Mouse (Mus musculus) embryo, embryonic 10 days (tissue): ENCODE measurements around the gene Hist1h2ba.

Experiments
- DNase-seq: peaks from one replicate; pipeline ENCODE4 v3.0.0-alpha.2; 2015; ENCODE audit warnings: low spot score

The Hist1h2ba gene

GRCm38 (mm10) chr13:23933421-23934210, at the start of gene Hist1h2ba:
Gene Hist1h2ba (minus strand): TSS chr13:23934156.
- DNase-seq, result no peak

GRCm38 (mm10) chr13:23972271-23972670, 38.3 kb upstream of the Hist1h2ba start:
- no peak for DNase-seq

GRCm38 (mm10) chr13:23971870-23972269, 37.9 kb upstream of the Hist1h2ba start:
- no peak for DNase-seq

- no peak for DNase-seq
Measured at GRCm38 (mm10) chr13:23964909-23965308, 31.0 kb upstream of the Hist1h2ba start.

GRCm38 (mm10) chr13:23959776-23960175, 25.8 kb upstream of the Hist1h2ba start:
- DNase-seq, result no peak

GRCm38 (mm10) chr13:23950928-23951327, 17.0 kb upstream of the Hist1h2ba start:
- DNase-seq, result no peak

GRCm38 (mm10) chr13:23949484-23950246, 15.7 kb upstream of the Hist1h2ba start:
- DNase-seq, result peak; percentile 39

GRCm38 (mm10) chr13:23946254-23946653, 12.3 kb upstream of the Hist1h2ba start:
- no peak for DNase-seq

- no peak for DNase-seq
Measured at GRCm38 (mm10) chr13:23942861-23943260, 8.9 kb upstream of the Hist1h2ba start.

- DNase-seq, result no peak
Measured at GRCm38 (mm10) chr13:23940291-23940690, 6.3 kb upstream of the Hist1h2ba start.

GRCm38 (mm10) chr13:23938699-23939098, 4.7 kb upstream of the Hist1h2ba start:
- no peak for DNase-seq

GRCm38 (mm10) chr13:23934211-23934520, 210 bp upstream of the Hist1h2ba start, which contains the start of gene Hist1h2aa:
Gene Hist1h2aa (plus strand): TSS chr13:23934462.
- DNase-seq, result no peak

GRCm38 (mm10) chr13:23930904-23931303, 3.1 kb downstream of the Hist1h2ba start:
- DNase-seq, result no peak

GRCm38 (mm10) chr13:23930461-23930860, 3.5 kb downstream of the Hist1h2ba start:
- no peak for DNase-seq

- no peak for DNase-seq
Measured at GRCm38 (mm10) chr13:23928637-23929036, 5.3 kb downstream of the Hist1h2ba start.

- DNase-seq, result no peak
Measured at GRCm38 (mm10) chr13:23925792-23926191, 8.2 kb downstream of the Hist1h2ba start.

- no peak for DNase-seq
Measured at GRCm38 (mm10) chr13:23917674-23918073, 16.3 kb downstream of the Hist1h2ba start.

GRCm38 (mm10) chr13:23916132-23916531, 17.8 kb downstream of the Hist1h2ba start:
- DNase-seq, result peak; percentile 15

- no peak for DNase-seq
Measured at GRCm38 (mm10) chr13:23914376-23915167, 19.4 kb downstream of the Hist1h2ba start, which contains the start of gene Slc17a4. Gene Slc17a4 (minus strand): TSS chr13:23915009.

GRCm38 (mm10) chr13:23913791-23914306, 20.1 kb downstream of the Hist1h2ba start:
- DNase-seq, result peak; percentile 37

- no peak for DNase-seq
Measured at GRCm38 (mm10) chr13:23911335-23911734, 22.6 kb downstream of the Hist1h2ba start.

- DNase-seq, result no peak
Measured at GRCm38 (mm10) chr13:23910121-23910520, 23.8 kb downstream of the Hist1h2ba start.
